ENCODE assay signal across 8 mouse cellular contexts in the genomic region with DNA sequence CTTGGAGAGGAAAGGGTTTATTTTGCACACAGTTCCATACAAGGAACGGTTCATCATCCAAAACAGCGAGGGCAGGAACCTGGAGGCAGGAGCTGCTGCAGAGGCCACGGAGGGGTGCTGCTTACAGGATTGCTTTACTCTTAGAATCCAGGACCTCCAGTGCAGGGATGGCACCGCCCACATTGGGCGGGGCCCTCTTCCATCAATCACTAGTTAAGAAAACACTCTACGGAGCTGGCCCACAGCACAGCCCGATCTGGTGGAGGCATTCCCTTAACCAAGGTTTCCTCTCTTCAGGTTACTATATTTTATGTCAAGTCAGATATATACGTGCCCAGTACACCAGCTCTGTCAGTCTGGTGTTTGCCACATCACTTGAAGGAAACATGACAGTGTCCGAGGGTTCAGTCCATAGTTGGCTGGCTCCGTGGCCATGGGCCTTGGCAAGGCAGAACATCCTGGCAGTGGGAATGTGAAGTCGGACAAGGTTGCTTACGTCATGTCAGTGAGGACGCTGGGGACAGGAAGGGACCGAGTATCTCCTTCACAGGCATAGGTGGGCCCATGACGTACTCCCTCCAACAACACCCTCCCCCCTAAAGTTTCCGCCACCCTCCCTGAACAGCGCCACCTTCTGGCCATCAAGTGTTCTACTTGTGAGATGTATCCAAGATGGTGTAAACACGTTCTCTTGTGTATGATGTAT. TPM values are rescaled to one million over a fixed set of nuclear protein-coding genes. Genes with fewer than 3 reads are reported as not detected.
DNase-seq lines count a peak whose midpoint lies in the region; ATAC-seq and TF ChIP-seq lines count a peak whose summit lies in the region.

No protein-coding gene starts in this region.

- no peaks in the 10 kb centered on the region for H3K36me3 ChIP-seq in megakaryocyte, embryonic 14.5 days (replicated peaks; ENCODE audit: low read length)
- no peaks in the 10 kb centered on the region for H3K36me3 ChIP-seq in heart, embryonic 11.5 days (ENCODE audit: control insufficient read depth, insufficient read depth, low read length)
- no peaks in the 10 kb centered on the region for H3K36me3 ChIP-seq in kidney, embryonic 15.5 days

- peak; percentile 69 for DNase-seq in brain, embryonic 14.5 days (ENCODE audit: low read depth)
- DNase-seq in lung, postnatal 4 days = peak; percentile 57 to 66
- DNase-seq in yolk sac, embryonic 10.5 days (ENCODE audit: low spot score) = peak; percentile 43
- DNase-seq in layer of hippocampus, adult 18-20 months (ENCODE audit: low spot score in 2 of 2) = no peak

- H3K4me1 ChIP-seq in megakaryocyte, embryonic 14.5 days = peaks cover 26% of the 10 kb centered on the region
- H3K4me1 ChIP-seq in heart, embryonic 11.5 days (ENCODE audit: control insufficient read depth, insufficient read depth, low read length) = peaks cover 5% of the 10 kb centered on the region; the same call in 1 of the 2 replicates
- peaks cover 11% of the 10 kb centered on the region for H3K4me1 ChIP-seq in kidney, embryonic 15.5 days

- H3K9me3 ChIP-seq in megakaryocyte, embryonic 14.5 days = peaks cover 4% of the 10 kb centered on the region
- no peaks in the 10 kb centered on the region for H3K9me3 ChIP-seq in heart, embryonic 11.5 days (replicated peaks; ENCODE audit: control insufficient read depth, low read length)
- no peaks in the 10 kb centered on the region for H3K9me3 ChIP-seq in kidney, embryonic 15.5 days (replicated peaks)

- 8% methylated on average over 18 of the region's 18 CpGs for WGBS in heart, embryonic 11.5 days (ENCODE audit: insufficient replicate concordance)
- 6% methylated on average over 18 of the region's 18 CpGs for WGBS in kidney, embryonic 15.5 days

- ATAC-seq in megakaryocyte, adult 5-6 weeks (ENCODE audit: poor library complexity, severe bottlenecking) = no peak
- ATAC-seq in heart, embryonic 11.5 days (replicated peaks; ENCODE audit: insufficient number of reproducible peaks, low FRiP score, low TSS enrichment) = 0 out of 2 replicates have a peak, but pooled peaks have one; percentile 21
- peak; percentile 57; the same call in 1 of the 2 replicates for ATAC-seq in kidney, embryonic 15.5 days (replicated peaks; ENCODE audit: low FRiP score)

- TF ChIP-seq CTCF in brain, embryonic 14.5 days (IDR thresholded peaks at IDR 0.05; ENCODE audit: borderline replicate concordance, extremely low read depth, insufficient read depth, insufficient read length) = peak; percentile 65

- peak overlapping the region; percentile 53 for H3K4me2 ChIP-seq in heart, embryonic 11.5 days
- H3K4me2 ChIP-seq in kidney, embryonic 15.5 days = peak overlapping the region; percentile 51

- TF ChIP-seq POLR2A in brain, embryonic 14.5 days (IDR thresholded peaks at IDR 0.05; ENCODE audit: borderline replicate concordance, extremely low read depth, insufficient read depth, insufficient read length, poor library complexity, severe bottlenecking) = no peak

- H3K4me3 ChIP-seq in megakaryocyte, embryonic 14.5 days (replicated peaks) = peak overlapping the region; percentile 78
- 0 out of 2 replicates have a peak overlapping the region, but pooled peaks have one; percentile 8 for H3K4me3 ChIP-seq in heart, embryonic 11.5 days (ENCODE audit: low read depth, low read length)
- peak overlapping the region; percentile 27 for H3K4me3 ChIP-seq in kidney, embryonic 15.5 days (replicated peaks)

- H3K27ac ChIP-seq in heart, embryonic 11.5 days (ENCODE audit: low read depth, low read length) = no peak overlapping the region
- no peak overlapping the region for H3K27ac ChIP-seq in kidney, embryonic 15.5 days

- H3K9ac ChIP-seq in heart, embryonic 11.5 days (ENCODE audit: low read depth, low read length) = no peak overlapping the region
- no peak overlapping the region for H3K9ac ChIP-seq in kidney, embryonic 15.5 days

- peaks cover 80% of the 10 kb centered on the region for H3K27me3 ChIP-seq in megakaryocyte, embryonic 14.5 days (replicated peaks)
- no peaks in the 10 kb centered on the region for H3K27me3 ChIP-seq in heart, embryonic 11.5 days (ENCODE audit: control insufficient read depth, insufficient read depth, low read length)
- H3K27me3 ChIP-seq in kidney, embryonic 15.5 days = peaks cover 4% of the 10 kb centered on the region

RNA-seq across cellular contexts. Expression of a gene that starts 12.1 kb away (rescaled TPM):
- polyA plus RNA-seq in megakaryocyte, embryonic 14.5 days (2012; ENCODE audit: insufficient read depth, low replicate concordance) = not detected in 2 replicates
- not detected in 2 replicates for total RNA-seq in megakaryocyte, adult 5-6 weeks (2015)
- total RNA-seq in megakaryocyte, adult 5-6 weeks (2017) = not detected in 2 replicates
- 3.1 TPM in 2 replicates for polyA plus RNA-seq in brain, embryonic 14.5 days (2012; rRNA removed)
- polyA plus RNA-seq in heart, embryonic 11.5 days (2014; fragmentation: Nextera tagmentation; extraction: Ambion mirVana) = 2.1 and 2.3 TPM in 2 replicates
- 2.3 and 3.0 TPM in 2 replicates for polyA plus RNA-seq in kidney, embryonic 15.5 days (2015; fragmentation: Nextera tagmentation; extraction: Ambion mirVana)
- total RNA-seq in layer of hippocampus, adult 18-20 months (2021) = 1 to 10 TPM; 6.8 to 7.7 TPM

RNA-seq across cellular contexts. Expression of a gene that starts 21.5 kb away (rescaled TPM):
- not detected in 2 replicates for polyA plus RNA-seq in megakaryocyte, embryonic 14.5 days (2012; ENCODE audit: insufficient read depth, low replicate concordance)
- not detected in 2 replicates for total RNA-seq in megakaryocyte, adult 5-6 weeks (2015)
- not detected in 2 replicates for total RNA-seq in megakaryocyte, adult 5-6 weeks (2017)
- 0.24 and 0.38 TPM in 2 replicates for polyA plus RNA-seq in brain, embryonic 14.5 days (2012; rRNA removed)
- polyA plus RNA-seq in heart, embryonic 11.5 days (2014; fragmentation: Nextera tagmentation; extraction: Ambion mirVana) = 0.14 and 0.24 TPM in 2 replicates
- 1.6 and 2.7 TPM in 2 replicates for polyA plus RNA-seq in kidney, embryonic 15.5 days (2015; fragmentation: Nextera tagmentation; extraction: Ambion mirVana)
- 1 to 10 TPM; 1.6 to 2.2 TPM for total RNA-seq in layer of hippocampus, adult 18-20 months (2021)

RNA-seq across cellular contexts. Expression of a gene that starts 42.8 kb away (rescaled TPM):
- polyA plus RNA-seq in megakaryocyte, embryonic 14.5 days (2012; ENCODE audit: insufficient read depth, low replicate concordance) = not detected in 2 replicates
- not detected in 2 replicates for total RNA-seq in megakaryocyte, adult 5-6 weeks (2015)
- total RNA-seq in megakaryocyte, adult 5-6 weeks (2017) = not detected in 2 replicates
- polyA plus RNA-seq in brain, embryonic 14.5 days (2012; rRNA removed) = 0.14 and 0.23 TPM in 2 replicates
- not detected in 2 replicates for polyA plus RNA-seq in heart, embryonic 11.5 days (2014; fragmentation: Nextera tagmentation; extraction: Ambion mirVana)
- 0.05 TPM in 1 of 2 replicates, not detected in the other for polyA plus RNA-seq in kidney, embryonic 15.5 days (2015; fragmentation: Nextera tagmentation; extraction: Ambion mirVana)
- total RNA-seq in layer of hippocampus, adult 18-20 months (2021) = 1 to 10 TPM; 3.1 to 3.2 TPM

Comparison
In these comparisons a context has a peak if more than half of its experiments do, and no peak if none do; other contexts are left out.
1. H3K4me3 ChIP-seq: peak in every context shown above with its lines; median percentile 78 in megakaryocyte, embryonic 14.5 days; 27 in kidney, embryonic 15.5 days; 8 in heart, embryonic 11.5 days.
2. DNase-seq: peak in brain, embryonic 14.5 days (single experiment), lung, postnatal 4 days (2 of 2) and yolk sac, embryonic 10.5 days (single experiment); none in layer of hippocampus, adult 18-20 months (0 of 2).